Mouse (Mus musculus) monocyte, adult 5-6 weeks (primary cell): ENCODE data around the gene Snx25. TPM values are rescaled to one million over a fixed set of nuclear protein-coding genes. Genes with fewer than 3 reads are reported as not detected.

ENCODE experiments used
- ATAC-seq: fragments of 153-309, 156-312 bp; replicated peaks from 2 replicates; pipeline ENCODE4 v1.8.0; 2017; ENCODE audit warnings: mild to moderate bottlenecking; ENCODE audit not compliant: low TSS enrichment, insufficient number of reproducible peaks, severe bottlenecking, poor library complexity, low FRiP score
- total RNA-seq: library from RNA; stranded (forward); fragments of 200-1000, 200-491, 200-594 nt; gene quantifications from 3 replicates; pipeline ENCODE4 v1.2.3, GENCODE M21; 2017

The Snx25 gene
- total RNA-seq = 10.2 to 20.5 TPM (median 15.1 TPM) in 3 replicates

- ATAC-seq = peak; percentile 33; the same call in 1 of the 2 replicates
Measured at GRCm38 (mm10) chr8:46152064-46153031, at the start of gene Snx25. Gene Snx25, minus strand, starts transcription at chr8:46152159.

GRCm38 (mm10) chr8:46197673-46198072, 45.7 kb upstream of the Snx25 start:
- no peak for ATAC-seq

GRCm38 (mm10) chr8:46196877-46197276, 44.9 kb upstream of the Snx25 start:
- ATAC-seq = no peak

- no peak for ATAC-seq
Measured at GRCm38 (mm10) chr8:46193100-46193499, 41.1 kb upstream of the Snx25 start.

GRCm38 (mm10) chr8:46185361-46185760, 33.4 kb upstream of the Snx25 start:
- no peak for ATAC-seq

- no peak for ATAC-seq
Measured at GRCm38 (mm10) chr8:46180136-46180535, 28.2 kb upstream of the Snx25 start.

- no peak for ATAC-seq
Measured at GRCm38 (mm10) chr8:46173651-46174050, 21.7 kb upstream of the Snx25 start.

- no peak for ATAC-seq
Measured at GRCm38 (mm10) chr8:46163870-46164190, 11.9 kb upstream of the Snx25 start.

- peak; percentile 96 for ATAC-seq
Measured at GRCm38 (mm10) chr8:46162953-46163869, 11.3 kb upstream of the Snx25 start.

GRCm38 (mm10) chr8:46153042-46153441, 1.1 kb upstream of the Snx25 start:
- no peak for ATAC-seq

- ATAC-seq = 0 out of 2 replicates have a peak, but pooled peaks have one; percentile 32
Measured at GRCm38 (mm10) chr8:46151202-46152062, 527 bp downstream of the Snx25 start, which contains the start of gene Cfap97. Gene Cfap97, plus strand, starts transcription at chr8:46151771.

GRCm38 (mm10) chr8:46149782-46150181, 2.2 kb downstream of the Snx25 start:
- ATAC-seq = no peak

- ATAC-seq = no peak
Measured at GRCm38 (mm10) chr8:46149306-46149705, 2.7 kb downstream of the Snx25 start.

- no peak for ATAC-seq
Measured at GRCm38 (mm10) chr8:46146173-46146572, 5.8 kb downstream of the Snx25 start.

- ATAC-seq = no peak
Measured at GRCm38 (mm10) chr8:46143924-46144323, 8.0 kb downstream of the Snx25 start.

- no peak for ATAC-seq
Measured at GRCm38 (mm10) chr8:46143470-46143869, 8.5 kb downstream of the Snx25 start.

- ATAC-seq = no peak
Measured at GRCm38 (mm10) chr8:46142498-46143081, 9.4 kb downstream of the Snx25 start.

GRCm38 (mm10) chr8:46141688-46142087, 10.3 kb downstream of the Snx25 start:
- no peak for ATAC-seq
